Mouse (Mus musculus) CH12.LX (cell line): ENCODE data around the gene Abhd4.

ENCODE experiments used
- CHD2 ChIP-seq: IDR thresholded peaks from 2 replicates; pipeline ENCODE4 v1.6.1; 2011; ENCODE audit warnings: low read length, improper control_type of control experiment
- CTCF ChIP-seq, 2 experiments: IDR thresholded peaks in 1 of 2; conservative IDR thresholded peaks in 1 of 2; 2 replicates each; pipeline ENCODE4 v1.5.1; 2011 to 2012; ENCODE audit warnings: low read depth in 2 of 2, low read length in 2 of 2, improper control_type of control experiment in 1 of 2, inconsistent platforms in 1 of 2, mild to moderate bottlenecking in 1 of 2, moderate library complexity in 1 of 2
- E2F4 ChIP-seq: IDR thresholded peaks from 2 replicates; pipeline ENCODE4 v1.6.1; 2011; ENCODE audit warnings: low read depth, low read length, improper control_type of control experiment; ENCODE audit not compliant: insufficient replicate concordance
- MYC ChIP-seq: IDR thresholded peaks from 2 replicates; pipeline ENCODE4 v1.6.1; 2011; ENCODE audit warnings: low read depth, mild to moderate bottlenecking, improper control_type of control experiment, low read length
- POLR2A ChIP-seq: IDR thresholded peaks from 2 replicates; pipeline ENCODE4 v1.6.1; 2011; ENCODE audit warnings: low read depth, mild to moderate bottlenecking, improper control_type of control experiment, low read length
- ZNF384 ChIP-seq: IDR thresholded peaks from 2 replicates; pipeline ENCODE4 v1.6.1; 2012; ENCODE audit warnings: low read depth, low read length, improper control_type of control experiment, inconsistent platforms

GRCm38 (mm10) chr14:54228501-54228900 lies 25.5 kb upstream of the Abhd4 start:
- no peak for TF ChIP-seq CTCF (conservative IDR thresholded peaks at IDR 0.05 in 1 of 2, IDR thresholded peaks at IDR 0.05 in 1 of 2; ENCODE audit: low read depth in 2 of 2, low read length in 2 of 2)
- TF ChIP-seq MYC: no peak
- no peak for TF ChIP-seq E2F4
- TF ChIP-seq CHD2: no peak
- TF ChIP-seq ZNF384: no peak
- no peak for TF ChIP-seq POLR2A
